Mouse (Mus musculus): Measurements from ENCODE around the gene Actg1. TPM values are rescaled to one million over a fixed set of nuclear protein-coding genes. Genes with fewer than 3 reads are reported as not detected.

Gene Actg1
- total and polyA plus RNA-seq, 3 experiments: 1,832 to 4,362 (median 2,424) TPM

- Histone ChIP-seq H3K27ac (ENCODE audit: insufficient read depth, low read depth) (no peak overlapping the region), H3K27me3 (replicated peaks) (no peaks in the 10 kb centered on the region), H3K4me2 (ENCODE audit: insufficient read depth, low read depth, poor library complexity, severe bottlenecking) (no peak overlapping the region), H3K4me1 (ENCODE audit: control insufficient read depth in 1 of 2, insufficient read depth in 2 of 2) (peaks cover 16 to 20% of the 10 kb centered on the region in 2 experiments), H3K4me3 (replicated peaks in 1 of 3; ENCODE audit: low read depth in 2 of 3, low read length in 2 of 3, poor library complexity in 1 of 3) (no peak overlapping the region), H3K36me3 (replicated peaks in 1 of 2; ENCODE audit: control insufficient read depth in 1 of 2, insufficient read depth in 1 of 2, low read length in 1 of 2) (peaks cover 18 to 22% of the 10 kb centered on the region in 2 experiments), H3K9me3 (replicated peaks; ENCODE audit: low read length) (no peaks in the 10 kb centered on the region), H3K79me2 (replicated peaks; ENCODE audit: control insufficient read depth, extremely low read depth, insufficient read depth, poor library complexity, severe bottlenecking) (peaks cover 17% of the 10 kb centered on the region), H3K9ac (ENCODE audit: insufficient read depth, low read depth) (no peak overlapping the region)
- no peak for TF ChIP-seq MAFK (IDR thresholded peaks at IDR 0.05; ENCODE audit: insufficient replicate concordance, low read length)
- no peak for TF ChIP-seq PAX5 (IDR thresholded peaks at IDR 0.05; ENCODE audit: low read length)
- 0 out of 2 replicates have a peak, but pooled peaks have one; percentile 5 for TF ChIP-seq POLR2A (IDR thresholded peaks at IDR 0.05; ENCODE audit: low read depth, low read length)
- peak; percentile 58; the same call in 1 of the 2 replicates for TF ChIP-seq CHD2 (IDR thresholded peaks at IDR 0.05; ENCODE audit: low read length)
- TF ChIP-seq NELFE (IDR thresholded peaks at IDR 0.05; ENCODE audit: low read depth, low read length): 0 out of 2 replicates have a peak, but pooled peaks have one; percentile 26
- TF ChIP-seq USF2 (conservative IDR thresholded peaks at IDR 0.05; ENCODE audit: low read depth, low read length): no peak
- TF ChIP-seq UBTF (IDR thresholded peaks at IDR 0.05; ENCODE audit: low read depth, low read length): no peak
- peak; percentile 96 for TF ChIP-seq POLR2AphosphoS2 (IDR thresholded peaks at IDR 0.05; ENCODE audit: low read depth, low read length)
- DNase-seq (ENCODE audit: extremely low read depth): no peak
- in situ Hi-C loops (cut with MboI; ENCODE audit: low pct_ligation_motif_present, low pct_unique_long_range_greater_than_20kb, low sequenced_read_pairs) (no loop called here), dilution Hi-C loops (cut with MboI; ENCODE audit: extremely low pct_ligation_motif_present, extremely low pct_unique_long_range_greater_than_20kb, low sequenced_read_pairs) (no loop called here)
These were observed 3.9 kb downstream of the Actg1 start for GRCm38 (mm10) chr11:120344310-120344920.

GRCm38 (mm10) chr11:120343519-120344309 is 4.6 kb downstream of the Actg1 start:
- DNase-seq (ENCODE audit: extremely low read depth): no peak
- H3K27me3 ChIP-seq (replicated peaks): no peaks in the 10 kb centered on the region
- in situ Hi-C loops (cut with MboI; ENCODE audit: low pct_ligation_motif_present, low pct_unique_long_range_greater_than_20kb, low sequenced_read_pairs): no loop called here
- peaks cover 18 to 22% of the 10 kb centered on the region in 2 experiments for H3K36me3 ChIP-seq (replicated peaks in 1 of 2; ENCODE audit: control insufficient read depth in 1 of 2, insufficient read depth in 1 of 2, low read length in 1 of 2)
- H3K79me2 ChIP-seq (replicated peaks; ENCODE audit: control insufficient read depth, extremely low read depth, insufficient read depth, poor library complexity, severe bottlenecking): peaks cover 17% of the 10 kb centered on the region
- TF ChIP-seq ZMIZ1 (IDR thresholded peaks at IDR 0.05; ENCODE audit: low read depth, low read length) (peak; percentile 29), ZKSCAN1 (IDR thresholded peaks at IDR 0.05; ENCODE audit: borderline replicate concordance, low read depth, low read length) (no peak), USF2 (conservative IDR thresholded peaks at IDR 0.05; ENCODE audit: low read depth, low read length) (no peak), TCF12 (IDR thresholded peaks at IDR 0.05; ENCODE audit: low read depth, low read length) (no peak), CHD2 (IDR thresholded peaks at IDR 0.05; ENCODE audit: low read length) (peak; percentile 33; the same call in 1 of the 2 replicates), NELFE (IDR thresholded peaks at IDR 0.05; ENCODE audit: low read depth, low read length) (no peak), MAZ (IDR thresholded peaks at IDR 0.05; ENCODE audit: low read depth, low read length) (no peak), HCFC1 (IDR thresholded peaks at IDR 0.05; ENCODE audit: low read depth, low read length) (no peak), POLR2A (IDR thresholded peaks at IDR 0.05; ENCODE audit: low read depth, low read length) (peak; percentile 53; the same call in 1 of the 2 replicates), USF1 (IDR thresholded peaks at IDR 0.05; ENCODE audit: low read depth, low read length) (no peak)
- H3K4me3 ChIP-seq (replicated peaks in 1 of 3; ENCODE audit: low read depth in 2 of 3, low read length in 2 of 3, poor library complexity in 1 of 3): no peak overlapping the region
- H3K4me2 ChIP-seq (ENCODE audit: insufficient read depth, low read depth, poor library complexity, severe bottlenecking): no peak overlapping the region
- no peak overlapping the region for H3K27ac ChIP-seq (ENCODE audit: insufficient read depth, low read depth)
- peaks cover 16 to 17% of the 10 kb centered on the region in 2 experiments for H3K4me1 ChIP-seq (ENCODE audit: control insufficient read depth in 1 of 2, insufficient read depth in 2 of 2)
- dilution Hi-C loops (cut with MboI; ENCODE audit: extremely low pct_ligation_motif_present, extremely low pct_unique_long_range_greater_than_20kb, low sequenced_read_pairs): no loop called here
- H3K9me3 ChIP-seq (replicated peaks; ENCODE audit: low read length): no peaks in the 10 kb centered on the region
- H3K9ac ChIP-seq (ENCODE audit: insufficient read depth, low read depth): no peak overlapping the region

Data from CH12.LX (cell line).